Mouse (Mus musculus) urinary bladder, postnatal 36 days (tissue): ENCODE measurements at regions not wholly inside any gene's neighbourhood (a gene's known extent, or its start where the extent isn't known, plus 50 kb on each side); places are given as distances from the start of the nearest gene placed in this dataset.

ENCODE experiments used
- DNase-seq, 2 experiments: peaks; one replicate each; pipeline ENCODE4 v3.0.0; 2022; ENCODE audit warnings: low spot score in 2 of 2, mixed read lengths in 1 of 2

DNA sequence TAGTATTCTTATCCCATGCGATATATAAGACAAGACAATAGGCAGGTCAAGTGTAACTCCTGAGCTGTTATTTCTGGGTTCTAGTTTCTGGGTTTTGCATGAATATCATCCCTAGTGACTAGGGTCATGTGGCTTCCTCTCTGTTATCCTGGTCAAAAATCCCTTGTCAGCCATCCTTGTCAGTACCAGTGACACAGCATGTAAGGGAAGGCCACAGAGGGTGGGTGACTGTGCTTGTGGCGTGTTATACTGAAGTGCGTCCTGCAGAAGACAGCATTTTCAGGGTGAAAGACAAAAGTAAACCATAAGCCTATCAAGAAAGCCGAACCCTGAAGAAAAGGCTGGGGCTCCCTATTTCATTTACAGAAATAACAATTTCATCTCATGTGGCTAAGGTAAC, 50.7 kb upstream of the Echdc3 start:
- DNase-seq: no peak

- no peak for DNase-seq
Measured at GRCm38 (mm10) chr2:6264085-6264783, 51.4 kb upstream of the Echdc3 start.

DNA sequence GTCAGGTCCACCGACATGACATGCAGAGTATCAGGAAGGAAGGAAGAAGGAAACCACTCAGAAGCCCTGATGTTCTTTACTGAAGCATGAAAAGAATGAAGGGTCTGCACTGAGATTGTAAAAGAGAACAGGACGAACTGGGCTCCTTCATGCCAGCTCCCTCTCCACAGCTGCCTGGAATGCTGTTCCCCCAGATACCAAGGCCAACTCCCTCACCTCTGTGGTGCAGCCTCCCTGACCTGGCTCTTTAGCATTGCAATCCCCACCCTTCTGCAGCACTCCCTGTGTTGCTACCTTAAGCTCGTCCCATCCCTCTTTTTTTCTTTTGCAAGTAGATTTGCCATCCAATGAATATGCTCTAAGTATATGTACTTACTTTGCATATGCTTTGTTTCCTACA, 52.3 kb upstream of the Echdc3 start:
- DNase-seq: no peak

GRCm38 (mm10) chr2:6267066-6267465, 54.2 kb upstream of the Echdc3 start:
- no peak for DNase-seq

DNA sequence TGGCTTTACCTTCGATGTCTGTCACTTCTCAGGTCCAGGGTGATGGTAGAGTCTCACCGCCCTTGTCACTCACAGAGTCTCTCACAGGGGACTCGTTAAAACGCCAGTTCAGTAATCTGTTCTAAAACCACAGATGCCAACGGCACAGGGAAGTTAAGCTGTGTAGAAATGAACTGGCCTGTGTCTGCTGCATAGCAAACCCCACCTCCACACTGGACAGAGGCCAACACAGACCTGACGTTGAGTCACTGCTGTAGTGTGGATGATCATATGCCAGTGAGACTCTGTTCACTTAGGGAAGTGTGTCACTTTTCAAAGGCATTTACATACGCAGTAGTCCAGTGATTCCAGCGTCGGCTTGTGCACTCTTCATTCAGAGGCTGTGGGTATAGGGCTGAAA, 54.7 kb upstream of the Echdc3 start:
- DNase-seq: peak; percentile 31 to 62

- DNase-seq: no peak
Measured at GRCm38 (mm10) chr2:6272514-6272913, 50.0 kb upstream of the Usp6nl start.
